Mouse (Mus musculus): ENCODE results near the gene Parn.

DNA sequence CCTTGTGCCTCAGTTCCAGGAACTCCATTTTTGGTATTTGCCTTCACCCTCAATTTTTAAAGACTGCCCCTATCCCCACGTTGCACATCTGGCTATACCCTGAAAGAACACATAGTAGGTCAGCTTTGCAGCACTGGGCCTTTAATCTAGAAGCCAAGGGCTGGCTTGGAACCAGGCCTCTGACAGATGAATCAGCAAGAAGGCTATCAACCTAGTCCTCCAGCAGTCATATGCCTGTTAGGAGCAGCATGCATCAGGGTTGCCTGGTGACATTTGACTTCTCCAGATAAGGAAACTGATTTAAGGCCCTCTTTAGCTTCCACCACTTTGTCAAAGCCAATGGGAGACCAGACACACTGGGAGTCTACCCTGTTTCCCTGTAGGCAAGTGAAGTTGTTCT lies 100.4 kb downstream of the Parn start:
- TF ChIP-seq GATA1 (IDR thresholded peaks at IDR 0.05; ENCODE audit: low read length) (no peak), TAL1 (IDR thresholded peaks at IDR 0.05; ENCODE audit: low read length) (no peak)
